Mouse (Mus musculus): Measurements from ENCODE around the gene Ndufs4. TPM values are rescaled to one million over a fixed set of nuclear protein-coding genes. Genes with fewer than 3 reads are reported as not detected.

The Ndufs4 gene
- 275 TPM in 2 replicates for polyA plus RNA-seq (2016; fragmentation: Nextera tagmentation; extraction: Ambion mirVana)

DNA sequence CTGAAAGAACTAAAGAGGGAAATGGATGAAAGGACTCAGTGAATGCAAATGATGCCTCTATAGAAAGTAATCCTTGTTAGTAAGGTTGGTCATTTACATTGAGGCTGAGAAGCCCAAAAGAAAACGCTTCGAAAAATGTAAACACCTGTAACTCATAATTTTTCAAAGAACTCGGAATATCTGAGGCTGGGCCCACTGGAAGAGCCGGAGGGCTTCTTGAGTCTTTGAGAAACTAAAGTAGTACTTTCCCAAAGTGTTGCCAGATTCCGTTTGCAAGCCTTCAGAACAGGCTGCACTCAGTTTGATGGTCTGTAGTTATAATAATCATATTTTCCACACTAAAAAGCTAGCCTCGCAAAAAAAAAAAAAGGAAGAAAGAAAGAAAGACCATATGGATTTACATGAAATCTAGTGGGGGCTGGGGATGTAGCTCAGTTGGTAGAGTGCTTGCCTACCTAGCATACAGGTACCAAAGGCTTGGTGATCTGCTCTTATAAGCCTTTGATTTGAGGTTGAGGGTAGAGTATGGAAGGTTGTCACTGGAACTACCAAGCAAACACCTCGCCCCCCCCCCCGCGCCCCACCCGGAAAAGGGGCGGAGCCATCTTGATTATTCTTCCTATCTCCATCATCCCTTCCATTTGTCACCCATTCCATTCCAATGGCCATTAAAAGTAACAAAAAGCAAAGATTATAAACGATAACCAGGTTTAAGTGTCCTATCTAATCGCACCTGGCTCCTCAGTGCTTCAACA, at the start of gene Ndufs4:
TSS of gene Ndufs4 (minus strand) at position 48 of the 755 bp plus-strand sequence.
- Histone ChIP-seq H3K27me3 (ENCODE audit: low read depth, poor library complexity, severe bottlenecking) (no peaks in the 10 kb centered on the region), H3K4me3 (peak within 1 kb of the TSS; percentile 96), H3K9me3 (replicated peaks) (no peaks in the 10 kb centered on the region), H3K4me1 (peaks cover 9% of the 10 kb centered on the region), H3K27ac (peak within 1 kb of the TSS; percentile 93), H3K36me3 (peaks cover 9% of the 10 kb centered on the region)
- WGBS = 50% methylated on average over 13 of the region's 13 CpGs
- no peak for DNase-seq (ENCODE audit: low spot score)

DNA sequence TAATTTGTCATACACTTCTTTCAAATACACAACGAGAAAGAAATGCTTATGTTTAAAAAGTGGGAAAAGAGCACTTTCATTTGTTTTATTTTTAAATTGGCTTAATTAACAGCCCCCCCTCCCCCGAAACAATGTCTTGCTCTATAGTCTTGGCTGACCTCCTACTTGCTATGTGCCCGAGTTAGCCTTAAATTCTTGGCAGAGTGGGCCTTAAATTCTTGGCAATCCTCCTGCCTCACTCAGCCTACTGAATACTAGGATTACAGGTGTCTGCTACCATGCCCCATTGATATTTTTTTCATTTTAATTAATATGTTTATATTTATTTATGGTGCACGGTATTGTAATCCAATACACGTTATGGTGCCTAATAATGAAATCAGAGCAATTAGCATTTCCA, 44.4 kb upstream of the Ndufs4 start:
- 87% methylated on average over 5 of the region's 5 CpGs for WGBS
- DNase-seq (ENCODE audit: low spot score) = no peak
- H3K9me3 ChIP-seq (replicated peaks) = no peaks in the 10 kb centered on the region

DNA sequence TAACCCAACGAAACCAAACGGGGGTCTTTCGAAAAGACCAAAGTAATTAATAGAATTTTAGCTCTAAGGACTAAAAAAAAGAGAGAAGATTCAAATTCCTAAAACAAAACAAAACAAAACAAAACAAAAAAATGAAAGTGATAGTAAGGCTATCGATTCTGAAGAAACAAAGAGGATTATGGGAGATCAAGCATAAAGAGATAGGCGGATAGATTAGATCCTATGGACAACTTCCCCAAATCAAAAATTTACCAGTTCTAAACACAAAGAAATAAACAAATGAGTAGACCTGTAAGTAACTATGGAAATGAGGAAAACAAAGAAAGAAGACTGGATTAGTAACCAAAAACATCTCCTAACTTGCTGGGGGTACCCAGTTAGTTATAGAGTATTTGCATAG, 37.2 kb upstream of the Ndufs4 start:
- H3K9me3 ChIP-seq (replicated peaks) = no peaks in the 10 kb centered on the region
- H3K27ac ChIP-seq = no peak overlapping the region
- no peaks in the 10 kb centered on the region for H3K27me3 ChIP-seq (ENCODE audit: low read depth, poor library complexity, severe bottlenecking)
- H3K4me3 ChIP-seq = no peak overlapping the region
- WGBS = 93% methylated on average over 5 of the region's 5 CpGs
- DNase-seq (ENCODE audit: low spot score) = no peak
- no peaks in the 10 kb centered on the region for H3K4me1 ChIP-seq
- no peaks in the 10 kb centered on the region for H3K36me3 ChIP-seq

More for the DNA sequence above, 44.4 kb upstream of the Ndufs4 start:
- Histone ChIP-seq H3K27ac (no peak overlapping the region), H3K4me3 (no peak overlapping the region), H3K4me1 (no peaks in the 10 kb centered on the region), H3K27me3 (ENCODE audit: low read depth, poor library complexity, severe bottlenecking) (no peaks in the 10 kb centered on the region), H3K36me3 (no peaks in the 10 kb centered on the region)

DNA sequence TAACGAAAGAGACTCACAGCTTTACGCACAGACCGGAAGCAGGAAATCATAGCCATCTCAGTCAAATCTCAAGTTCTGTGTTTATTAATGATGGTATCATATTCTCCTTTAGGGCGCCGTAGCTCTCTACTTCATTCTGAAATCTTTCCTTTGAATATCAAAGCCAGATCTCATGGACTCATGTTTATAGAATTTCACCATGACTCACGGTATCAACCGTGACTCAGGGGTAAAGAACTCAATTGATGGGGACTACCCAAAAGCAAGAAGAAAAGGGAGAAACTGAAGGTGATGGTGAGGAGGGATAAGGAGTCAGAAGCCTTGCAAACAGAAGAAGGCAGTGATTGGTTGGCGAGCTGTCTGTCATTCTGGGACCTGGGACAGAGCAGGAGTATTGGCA, 32.2 kb upstream of the Ndufs4 start:
- Histone ChIP-seq H3K9me3 (replicated peaks) (no peaks in the 10 kb centered on the region), H3K4me3 (no peak overlapping the region), H3K27ac (no peak overlapping the region), H3K36me3 (no peaks in the 10 kb centered on the region), H3K4me1 (no peaks in the 10 kb centered on the region), H3K27me3 (ENCODE audit: low read depth, poor library complexity, severe bottlenecking) (no peaks in the 10 kb centered on the region)
- WGBS = 91% methylated on average over 8 of the region's 8 CpGs
- no peak for DNase-seq (ENCODE audit: low spot score)

DNA sequence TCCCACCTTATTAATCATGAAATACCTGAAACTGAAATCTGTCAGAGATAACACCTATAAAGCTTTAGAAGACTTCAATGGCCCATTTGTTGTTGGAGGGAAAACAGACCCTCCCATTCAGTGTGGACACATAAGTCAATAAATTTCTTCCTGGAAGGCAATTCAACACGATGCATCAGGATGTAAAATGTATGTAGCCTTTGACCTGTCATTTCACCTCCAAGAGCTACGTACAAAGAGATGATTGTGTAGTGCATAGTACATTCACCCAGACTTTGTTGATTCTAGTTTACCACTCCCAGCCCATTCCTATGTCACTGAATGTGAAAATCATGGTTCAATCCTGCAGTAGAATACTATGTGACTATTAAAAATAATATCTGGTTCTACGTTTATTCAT, 31.3 kb upstream of the Ndufs4 start:
- H3K4me1 ChIP-seq = no peaks in the 10 kb centered on the region
- H3K27me3 ChIP-seq (ENCODE audit: low read depth, poor library complexity, severe bottlenecking) = no peaks in the 10 kb centered on the region
- DNase-seq (ENCODE audit: low spot score) = no peak
- no peaks in the 10 kb centered on the region for H3K9me3 ChIP-seq (replicated peaks)
- no peak overlapping the region for H3K4me3 ChIP-seq
- H3K36me3 ChIP-seq = no peaks in the 10 kb centered on the region
- WGBS = 80% methylated on average over 3 of the region's 3 CpGs
- no peak overlapping the region for H3K27ac ChIP-seq

DNA sequence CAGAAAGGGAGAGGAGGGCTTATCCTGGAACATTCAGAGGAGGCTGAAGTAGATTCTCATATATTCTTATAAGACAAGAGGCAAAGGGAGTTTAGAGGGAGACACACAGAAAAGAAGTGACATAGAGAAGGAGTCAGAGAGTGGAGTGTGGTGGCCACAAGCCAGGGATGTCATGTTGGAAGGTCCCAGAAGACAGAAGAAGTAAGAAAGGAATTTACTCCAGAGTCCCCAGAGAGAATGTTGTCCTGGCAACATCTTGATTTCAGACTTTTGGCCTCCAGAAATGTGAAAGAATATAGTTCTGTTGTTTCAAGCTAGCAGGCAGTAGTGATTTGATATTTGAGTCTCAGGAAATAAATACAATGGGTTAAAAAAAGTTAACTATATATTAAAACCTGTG, 24.3 kb upstream of the Ndufs4 start:
- Histone ChIP-seq H3K9me3 (replicated peaks) (no peaks in the 10 kb centered on the region), H3K27me3 (ENCODE audit: low read depth, poor library complexity, severe bottlenecking) (no peaks in the 10 kb centered on the region), H3K4me1 (no peaks in the 10 kb centered on the region), H3K27ac (no peak overlapping the region), H3K36me3 (no peaks in the 10 kb centered on the region), H3K4me3 (no peak overlapping the region)
- no peak for DNase-seq (ENCODE audit: low spot score)

DNA sequence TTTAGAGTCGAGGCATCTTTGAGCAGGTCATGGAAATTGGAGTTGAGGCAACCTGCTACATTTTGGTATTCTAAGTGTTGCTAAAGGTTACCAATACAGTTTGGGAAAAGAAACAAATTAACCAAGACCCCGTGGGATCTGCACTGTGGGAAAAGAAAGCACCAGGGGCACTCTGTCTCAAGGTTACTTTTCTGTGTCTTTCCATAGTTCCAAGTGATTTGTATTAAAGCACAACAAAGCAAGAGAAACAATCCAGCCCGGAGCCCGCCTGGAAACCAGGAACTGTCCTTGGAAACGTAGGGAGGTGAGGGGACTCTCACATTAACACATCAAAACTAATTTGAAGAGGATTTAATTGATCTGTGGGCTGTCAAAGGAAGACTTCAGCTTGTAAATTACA, 18.8 kb upstream of the Ndufs4 start:
- 10% methylated on average over 5 of the region's 5 CpGs for WGBS
- H3K27me3 ChIP-seq (ENCODE audit: low read depth, poor library complexity, severe bottlenecking) = no peaks in the 10 kb centered on the region
- H3K9me3 ChIP-seq (replicated peaks) = no peaks in the 10 kb centered on the region
- H3K4me3 ChIP-seq = no peak overlapping the region
- no peak for DNase-seq (ENCODE audit: low spot score)
- H3K27ac ChIP-seq = no peak overlapping the region
- no peaks in the 10 kb centered on the region for H3K36me3 ChIP-seq
- H3K4me1 ChIP-seq = no peaks in the 10 kb centered on the region

DNA sequence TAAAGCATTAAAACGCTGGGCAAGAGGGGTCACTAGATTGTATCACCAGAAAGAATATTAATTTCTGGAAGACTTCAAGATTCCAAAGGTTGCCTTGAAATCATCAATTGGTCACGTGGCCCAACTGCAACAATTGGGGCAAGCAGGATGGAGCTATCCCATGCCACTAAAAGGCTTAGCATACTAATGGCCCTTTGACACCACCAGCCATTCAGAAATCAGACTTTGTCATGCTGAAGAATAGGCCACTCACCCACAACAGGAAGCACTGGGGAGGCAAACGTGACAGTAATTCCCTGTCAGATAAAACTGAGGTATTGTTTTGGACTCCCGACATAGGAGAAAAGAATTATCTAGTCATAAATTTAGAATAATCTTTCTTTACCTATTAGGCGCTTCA, 18.4 kb upstream of the Ndufs4 start:
- Histone ChIP-seq H3K36me3 (no peaks in the 10 kb centered on the region), H3K4me1 (no peaks in the 10 kb centered on the region), H3K9me3 (replicated peaks) (no peaks in the 10 kb centered on the region), H3K27me3 (ENCODE audit: low read depth, poor library complexity, severe bottlenecking) (no peaks in the 10 kb centered on the region), H3K4me3 (no peak overlapping the region), H3K27ac (no peak overlapping the region)
- 14% methylated on average over 5 of the region's 5 CpGs for WGBS
- no peak for DNase-seq (ENCODE audit: low spot score)

DNA sequence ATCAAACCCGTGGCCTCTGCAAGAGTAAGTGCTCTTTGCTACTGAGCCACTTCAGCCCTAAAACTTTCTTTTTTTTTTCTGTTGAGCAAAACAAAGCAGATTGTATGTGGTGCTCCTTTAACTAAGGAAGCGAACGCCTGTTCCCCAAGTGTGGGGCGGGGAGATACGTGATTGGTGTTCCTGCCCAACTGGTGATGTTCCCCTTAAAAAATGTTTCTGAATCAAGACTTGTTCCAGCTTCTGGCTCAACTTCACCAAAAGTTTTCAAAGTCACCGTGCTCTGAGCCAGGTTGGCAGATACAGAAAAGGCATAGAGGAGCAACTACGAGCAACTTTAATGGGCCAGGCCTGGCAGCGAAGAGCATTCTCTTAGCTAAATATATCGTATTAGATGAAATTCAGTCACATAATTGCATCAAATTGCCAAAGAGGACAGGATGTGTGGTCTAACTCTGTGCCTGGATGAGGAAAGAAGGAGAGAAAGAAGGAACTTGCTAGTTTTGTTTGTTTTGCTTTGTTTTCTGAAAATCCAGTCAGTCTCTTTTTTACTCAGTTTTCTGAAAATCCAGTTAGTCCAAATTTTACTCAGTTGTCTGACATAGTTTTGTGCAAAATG, 17.1 kb upstream of the Ndufs4 start:
- Histone ChIP-seq H3K4me1 (no peaks in the 10 kb centered on the region), H3K27ac (no peak overlapping the region), H3K27me3 (ENCODE audit: low read depth, poor library complexity, severe bottlenecking) (no peaks in the 10 kb centered on the region), H3K36me3 (no peaks in the 10 kb centered on the region), H3K4me3 (no peak overlapping the region), H3K9me3 (replicated peaks) (no peaks in the 10 kb centered on the region)
- no peak for DNase-seq (ENCODE audit: low spot score)
- WGBS = 88% methylated on average over 9 of the region's 9 CpGs

DNA sequence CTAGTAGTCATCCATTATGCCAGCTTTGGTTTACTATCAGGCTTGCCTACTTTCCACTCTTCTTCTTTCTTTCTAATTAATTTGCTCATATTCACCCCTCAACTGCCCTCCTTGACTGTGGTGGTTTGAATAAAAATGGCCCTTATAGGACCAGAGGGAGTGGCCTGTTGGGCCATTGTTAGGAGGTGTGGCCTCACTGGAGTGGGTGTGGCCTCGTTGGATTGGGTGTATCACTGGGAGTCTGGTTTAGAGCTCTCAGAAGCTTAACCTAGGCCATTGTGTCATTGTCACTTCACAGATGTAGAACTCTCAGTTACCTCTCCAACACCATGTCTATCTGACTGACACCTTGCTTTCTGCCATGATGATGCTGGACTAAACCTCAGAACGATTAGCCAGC, 10.8 kb upstream of the Ndufs4 start:
- Histone ChIP-seq H3K27ac (no peak overlapping the region), H3K4me3 (no peak overlapping the region), H3K9me3 (replicated peaks) (no peaks in the 10 kb centered on the region), H3K27me3 (ENCODE audit: low read depth, poor library complexity, severe bottlenecking) (no peaks in the 10 kb centered on the region), H3K4me1 (no peaks in the 10 kb centered on the region), H3K36me3 (no peaks in the 10 kb centered on the region)
- whole genome bisulfite sequencing = 80% methylated on average over 2 of the region's 2 CpGs
- DNase-seq (ENCODE audit: low spot score) = no peak

DNA sequence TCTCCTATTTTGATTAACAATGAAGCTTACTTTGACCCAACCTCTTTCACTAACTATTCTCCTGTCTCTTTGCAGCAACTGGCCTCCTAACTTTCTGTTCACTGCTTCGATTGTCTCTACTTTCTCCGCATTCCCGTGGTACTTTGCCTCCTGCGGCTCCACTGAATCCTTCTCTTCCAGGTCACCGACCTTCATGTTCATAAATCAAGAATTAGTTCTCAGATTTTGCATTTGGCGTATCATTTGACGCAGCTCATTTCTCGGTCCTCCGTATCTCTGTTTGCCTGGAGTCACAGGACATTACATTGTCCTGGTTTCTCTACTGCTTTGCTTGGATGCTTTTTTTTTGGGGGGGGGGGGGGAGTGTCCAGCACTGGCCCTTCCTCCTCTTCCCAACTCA, 9.2 kb upstream of the Ndufs4 start:
- WGBS = 78% methylated on average over 9 of the region's 9 CpGs
- Histone ChIP-seq H3K4me1 (no peaks in the 10 kb centered on the region), H3K36me3 (no peaks in the 10 kb centered on the region), H3K27ac (no peak overlapping the region), H3K27me3 (ENCODE audit: low read depth, poor library complexity, severe bottlenecking) (no peaks in the 10 kb centered on the region), H3K9me3 (replicated peaks) (no peaks in the 10 kb centered on the region), H3K4me3 (no peak overlapping the region)
- no peak for DNase-seq (ENCODE audit: low spot score)

DNA sequence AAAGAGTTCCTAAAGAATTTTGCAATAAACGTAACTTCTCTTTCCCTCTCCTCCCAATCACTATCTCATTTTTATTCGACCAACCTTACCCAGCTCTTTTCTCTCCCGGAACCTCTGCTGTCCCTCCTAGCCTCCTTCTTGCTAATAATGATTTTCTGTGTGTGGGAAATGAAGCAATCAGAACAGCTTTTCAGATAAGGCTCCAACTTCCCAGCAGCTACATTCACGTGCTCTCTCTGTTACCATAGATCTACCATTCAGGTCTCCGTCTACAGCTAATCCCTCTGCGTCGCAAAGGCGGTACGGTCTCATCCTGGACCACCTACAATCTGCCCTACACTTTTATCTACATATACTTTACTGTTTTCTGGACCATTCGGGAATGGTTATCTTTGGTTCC, 8.8 kb upstream of the Ndufs4 start:
- DNase-seq (ENCODE audit: low spot score) = no peak
- H3K4me3 ChIP-seq = no peak overlapping the region
- no peak overlapping the region for H3K27ac ChIP-seq
- no peaks in the 10 kb centered on the region for H3K9me3 ChIP-seq (replicated peaks)
- H3K27me3 ChIP-seq (ENCODE audit: low read depth, poor library complexity, severe bottlenecking) = no peaks in the 10 kb centered on the region
- H3K4me1 ChIP-seq = no peaks in the 10 kb centered on the region
- 85% methylated on average over 10 of the region's 10 CpGs for WGBS
- H3K36me3 ChIP-seq = no peaks in the 10 kb centered on the region

DNA sequence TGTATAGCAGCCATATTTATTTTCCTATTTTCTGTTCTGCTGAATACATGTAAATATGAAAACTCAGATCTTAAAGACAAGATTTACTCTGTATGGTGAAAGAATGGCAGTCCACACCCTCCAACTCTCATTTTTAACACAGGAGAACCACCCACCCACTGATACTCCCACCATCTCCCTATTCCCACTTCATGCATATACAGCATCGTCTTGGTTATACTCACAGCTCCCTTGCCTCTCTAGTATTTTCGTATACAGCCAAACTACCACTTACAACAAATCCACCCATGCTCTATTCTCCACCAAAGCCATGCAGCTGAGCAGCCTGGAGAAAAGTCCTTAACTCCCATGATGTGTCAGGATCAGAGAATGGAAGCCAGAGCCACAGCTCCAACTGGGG, 6.7 kb upstream of the Ndufs4 start:
- WGBS = 92% methylated on average over 2 of the region's 2 CpGs
- Histone ChIP-seq H3K4me3 (no peak overlapping the region), H3K9me3 (replicated peaks) (no peaks in the 10 kb centered on the region), H3K27me3 (ENCODE audit: low read depth, poor library complexity, severe bottlenecking) (no peaks in the 10 kb centered on the region), H3K27ac (no peak overlapping the region), H3K36me3 (no peaks in the 10 kb centered on the region), H3K4me1 (no peaks in the 10 kb centered on the region)
- DNase-seq (ENCODE audit: low spot score) = no peak

DNA sequence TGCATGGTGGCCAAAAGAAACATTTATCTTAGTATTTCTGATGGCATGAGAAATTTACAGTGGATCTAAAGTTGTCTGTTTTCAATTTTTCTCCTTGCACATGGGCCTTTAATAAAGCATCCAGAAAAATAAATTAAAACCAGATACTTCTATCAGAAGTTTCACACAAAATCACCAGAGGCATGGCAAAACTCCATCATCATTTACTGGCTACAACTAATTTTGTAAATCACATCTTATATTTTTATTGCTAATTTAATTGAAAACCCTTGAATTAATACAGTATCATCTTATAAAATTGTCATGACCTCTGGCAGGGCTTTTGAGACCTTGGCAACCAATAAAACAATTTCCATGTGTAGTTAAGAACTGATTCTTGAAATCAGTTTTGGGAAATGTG, 4.4 kb upstream of the Ndufs4 start:
- no peaks in the 10 kb centered on the region for H3K27me3 ChIP-seq (ENCODE audit: low read depth, poor library complexity, severe bottlenecking)
- DNase-seq (ENCODE audit: low spot score) = no peak
- no peaks in the 10 kb centered on the region for H3K36me3 ChIP-seq
- no peak overlapping the region for H3K27ac ChIP-seq
- no peaks in the 10 kb centered on the region for H3K4me1 ChIP-seq
- no peaks in the 10 kb centered on the region for H3K9me3 ChIP-seq (replicated peaks)
- no peak overlapping the region for H3K4me3 ChIP-seq

Measured in limb, embryonic 10.5 days (tissue).